Mouse (Mus musculus) midbrain, embryonic 14.5 days (tissue): ENCODE results near the gene Pde4d. TPM values are rescaled to one million over a fixed set of nuclear protein-coding genes. Genes with fewer than 3 reads are reported as not detected.
A peak's percentile ranks its signal among the peaks of the same experiment; 100 is the strongest.

ENCODE experiments used
- ATAC-seq: fragments of 200-750 bp; cut with Nextera tagmentation; 2 replicates; pipeline ENCODE4 v1.8.0; 2017; ENCODE audit warnings: moderate number of reproducible peaks, moderate library complexity; ENCODE audit not compliant: low FRiP score, low TSS enrichment
- DNase-seq: peaks from one replicate; pipeline ENCODE4 v3.0.0-alpha.2; 2015
- H3K27ac ChIP-seq: fragments of 300-500 bp; sonication (generic); replicated peaks from 2 replicates; pipeline ENCODE4 v1.5.1; 2014; ENCODE audit warnings: mild to moderate bottlenecking, low read depth, low read length, moderate library complexity
- H3K27me3 ChIP-seq: fragments of 300-500 bp; sonication (generic); 2 replicates; pipeline ENCODE4 v1.6.1; 2014; ENCODE audit warnings: low read length, control low read depth, mixed read lengths; ENCODE audit not compliant: control insufficient read depth, insufficient read depth
- H3K36me3 ChIP-seq: fragments of 300-500 bp; sonication (generic); 2 replicates; pipeline ENCODE4 v1.6.1; 2014; ENCODE audit warnings: low read length, control low read depth; ENCODE audit not compliant: control insufficient read depth, insufficient read depth
- H3K4me1 ChIP-seq: fragments of 300-500 bp; sonication (generic); 2 replicates; pipeline ENCODE4 v1.6.1; 2014; ENCODE audit warnings: mild to moderate bottlenecking, antibody characterized with exemption, low read length, control low read depth; ENCODE audit not compliant: control insufficient read depth, insufficient read depth
- H3K4me2 ChIP-seq: fragments of 300-500 bp; sonication (generic); 2 replicates; pipeline ENCODE4 v1.6.1; 2014; ENCODE audit warnings: mild to moderate bottlenecking, low read length, moderate library complexity
- H3K4me3 ChIP-seq: fragments of 300-500 bp; sonication (generic); replicated peaks from 2 replicates; pipeline ENCODE4 v1.5.1; 2014; ENCODE audit warnings: low read depth, low read length
- H3K9ac ChIP-seq: fragments of 300-500 bp; sonication (generic); replicated peaks from 2 replicates; pipeline ENCODE4 v1.6.1; 2014; ENCODE audit warnings: mild to moderate bottlenecking, low read length, moderate library complexity
- H3K9me3 ChIP-seq: fragments of 300-500 bp; sonication (generic); 2 replicates; pipeline ENCODE4 v1.6.1; 2016; ENCODE audit warnings: low read length, control low read depth, mixed read lengths; ENCODE audit not compliant: control insufficient read depth
- WGBS: fragments of 180-500 bp; shearing (Covaris S2); extraction: QIAGEN DNeasy Blood & Tissue Kit; methylation state at CpG from one replicate; pipeline ENCODE4 v1.1.7; 2014; 5-methylcytosine and 5-hydroxymethylcytosine counted together
- polyA plus RNA-seq: library from polyadenylated mRNA; unstranded; fragments of >200 nt; fragmentation: Nextera tagmentation; extraction: Ambion mirVana; gene quantifications from 2 replicates; pipeline ENCODE4 v1.2.1, GENCODE M21; 2014

The Pde4d gene
- polyA plus RNA-seq, 1 experiment from 2014 or later, result 27.1 TPM

DNA sequence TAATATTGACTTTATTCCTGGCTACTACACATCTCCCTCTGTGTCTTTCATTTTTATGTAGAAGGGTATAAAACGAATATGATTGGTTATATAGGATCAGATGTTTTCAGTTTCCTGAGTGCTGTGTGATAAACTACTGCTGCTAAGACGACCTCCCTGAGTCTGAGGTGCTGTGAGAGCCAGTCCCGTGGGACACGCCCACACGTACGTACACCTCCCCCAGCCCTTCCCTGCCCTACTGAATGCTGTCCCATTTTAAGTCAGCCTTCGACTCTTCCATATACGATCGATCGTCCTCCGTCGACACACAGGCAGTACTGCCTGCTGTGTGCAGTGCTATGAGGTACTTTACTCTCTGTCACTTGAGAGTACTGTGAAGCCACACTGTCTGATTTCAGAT lies 1473.0 kb downstream of the Pde4d start:
- Histone ChIP-seq H3K9ac (no peak overlapping the region), H3K4me3 (no peak overlapping the region), H3K4me1 (peaks cover 10% of the 10 kb centered on the region; the same call in 1 of the 2 replicates), H3K27me3 (no peaks in the 10 kb centered on the region), H3K9me3 (no peaks in the 10 kb centered on the region), H3K4me2 (no peak overlapping the region), H3K36me3 (no peaks in the 10 kb centered on the region), H3K27ac (no peak overlapping the region)
- ATAC-seq (no peak), DNase-seq (no peak)
- WGBS, result 80% methylated on average over 12 of the region's 12 CpGs

DNA sequence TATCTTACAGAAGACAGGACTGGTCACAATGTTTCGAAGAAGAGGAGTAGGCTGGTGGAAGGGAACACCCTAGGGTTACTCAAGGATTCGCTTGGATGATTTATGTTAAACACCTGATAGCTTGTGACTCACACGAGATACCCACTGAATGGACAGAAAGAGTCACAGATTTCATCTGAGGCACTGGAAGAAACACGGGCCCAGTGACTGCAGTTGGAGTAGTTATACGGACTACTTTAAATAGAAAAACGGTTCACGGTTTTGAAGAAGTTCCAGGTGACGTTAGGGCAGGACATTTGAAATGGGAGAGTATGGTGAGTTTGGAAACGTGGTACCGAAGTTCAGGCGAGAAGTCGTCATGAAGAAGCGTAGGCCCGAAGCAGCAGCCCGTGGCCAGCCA lies 1475.0 kb downstream of the Pde4d start:
- no peak overlapping the region for H3K4me2 ChIP-seq
- H3K27me3 ChIP-seq, result no peaks in the 10 kb centered on the region
- H3K36me3 ChIP-seq, result no peaks in the 10 kb centered on the region
- H3K9ac ChIP-seq, result no peak overlapping the region
- DNase-seq (no peak), ATAC-seq (no peak)
- WGBS, result 94% methylated on average over 15 of the region's 15 CpGs
- H3K4me1 ChIP-seq, result peaks cover 11% of the 10 kb centered on the region
- no peak overlapping the region for H3K4me3 ChIP-seq
- H3K9me3 ChIP-seq, result no peaks in the 10 kb centered on the region
- no peak overlapping the region for H3K27ac ChIP-seq

DNA sequence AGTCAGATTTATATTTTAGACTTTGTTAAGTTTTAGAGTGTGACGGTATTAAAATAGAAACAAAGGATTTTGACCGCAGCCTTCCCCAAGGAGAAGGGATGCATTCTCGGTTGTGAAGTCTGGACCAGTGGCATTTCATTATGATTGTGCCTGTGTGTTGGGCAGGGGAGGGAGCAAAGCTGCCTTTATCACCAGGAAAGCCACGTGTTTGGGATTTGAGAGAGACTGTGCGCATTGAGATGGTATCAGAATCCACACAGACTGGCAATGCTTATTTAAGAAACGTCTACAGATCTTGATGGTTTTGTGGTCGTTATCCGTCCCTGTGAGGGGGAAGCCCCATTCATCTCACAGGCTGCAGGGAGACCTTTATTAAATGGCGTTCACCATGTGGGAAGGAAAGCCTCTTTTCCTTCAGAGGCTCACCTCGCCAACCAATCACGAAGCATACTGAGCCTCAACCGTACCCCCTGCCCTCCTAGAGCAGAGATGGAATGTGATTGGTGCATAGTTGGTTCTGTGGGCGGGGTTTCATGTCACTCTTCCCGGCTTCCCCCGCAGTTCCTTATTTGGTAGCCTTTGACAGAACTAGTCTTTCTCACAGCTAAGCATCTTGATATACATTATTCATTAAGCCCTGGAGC lies 1476.7 kb downstream of the Pde4d start:
- no peaks in the 10 kb centered on the region for H3K27me3 ChIP-seq
- peak overlapping the region; percentile 76 for H3K27ac ChIP-seq
- no peaks in the 10 kb centered on the region for H3K36me3 ChIP-seq
- peak; percentile 95 for DNase-seq
- ATAC-seq, result peak; percentile 97
- WGBS, result 10% methylated on average over 15 of the region's 15 CpGs
- H3K4me2 ChIP-seq, result peak overlapping the region; percentile 56
- H3K9me3 ChIP-seq, result no peaks in the 10 kb centered on the region
- peaks cover 15% of the 10 kb centered on the region for H3K4me1 ChIP-seq
- peak overlapping the region; percentile 36 for H3K4me3 ChIP-seq
- H3K9ac ChIP-seq, result no peak overlapping the region; the same call in 1 of the 2 replicates

- DNase-seq, result peak; percentile 68
- peak overlapping the region; percentile 73 for H3K27ac ChIP-seq
- peak overlapping the region; percentile 36 for H3K4me3 ChIP-seq
These were observed 1478.0 kb downstream of the Pde4d start for GRCm38 (mm10) chr13:109927782-109928181.

DNA sequence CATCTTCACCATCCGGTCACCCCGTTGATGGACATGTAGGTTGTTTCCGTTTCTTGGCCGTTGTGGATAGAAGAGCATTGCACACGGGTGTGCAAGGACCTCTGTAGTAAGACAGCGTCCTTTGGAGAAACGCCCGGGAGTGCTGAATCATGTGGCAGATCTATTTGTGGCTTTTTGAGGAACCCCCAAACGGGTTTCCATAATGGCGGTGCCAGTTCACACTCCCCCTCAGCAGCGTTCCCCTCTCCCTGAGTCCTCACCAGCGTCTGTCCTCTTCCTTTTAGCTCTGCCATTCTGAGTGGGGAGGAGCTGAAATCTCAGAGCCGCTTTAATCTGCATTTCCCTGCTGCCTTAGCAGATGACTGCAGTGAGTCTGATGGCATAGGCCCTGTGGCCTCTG lies 1482.9 kb downstream of the Pde4d start:
- Histone ChIP-seq H3K4me3 (no peak overlapping the region), H3K27ac (no peak overlapping the region), H3K27me3 (no peaks in the 10 kb centered on the region), H3K9ac (no peak overlapping the region), H3K4me2 (no peak overlapping the region), H3K9me3 (no peaks in the 10 kb centered on the region), H3K36me3 (peaks cover 16% of the 10 kb centered on the region), H3K4me1 (peaks cover 6% of the 10 kb centered on the region)
- DNase-seq (no peak), ATAC-seq (no peak)
- 96% methylated on average over 13 of the region's 13 CpGs for WGBS

More at GRCm38 (mm10) chr13:109927782-109928181, 1478.0 kb downstream of the Pde4d start:
- peaks cover 15% of the 10 kb centered on the region for H3K4me1 ChIP-seq
- peak overlapping the region; percentile 54; the same call in 1 of the 2 replicates for H3K9ac ChIP-seq
- no peaks in the 10 kb centered on the region for H3K27me3 ChIP-seq
- H3K4me2 ChIP-seq, result peak overlapping the region; percentile 56
- WGBS, result 53% methylated on average over 2 of the region's 2 CpGs
- H3K36me3 ChIP-seq, result no peaks in the 10 kb centered on the region
- H3K9me3 ChIP-seq, result no peaks in the 10 kb centered on the region
- ATAC-seq, result no peak

- no peak overlapping the region for H3K4me3 ChIP-seq
- H3K4me2 ChIP-seq, result no peak overlapping the region
- H3K4me1 ChIP-seq, result peaks cover 4% of the 10 kb centered on the region
- H3K36me3 ChIP-seq, result peaks cover 25% of the 10 kb centered on the region
- no peak for DNase-seq
- ATAC-seq, result no peak
- no peak overlapping the region for H3K27ac ChIP-seq
- WGBS, result 92% methylated on average over 7 of the region's 7 CpGs
- no peaks in the 10 kb centered on the region for H3K9me3 ChIP-seq
- H3K27me3 ChIP-seq, result no peaks in the 10 kb centered on the region
- no peak overlapping the region for H3K9ac ChIP-seq
These were observed 1483.8 kb downstream of the Pde4d start for GRCm38 (mm10) chr13:109933554-109933953.

DNA sequence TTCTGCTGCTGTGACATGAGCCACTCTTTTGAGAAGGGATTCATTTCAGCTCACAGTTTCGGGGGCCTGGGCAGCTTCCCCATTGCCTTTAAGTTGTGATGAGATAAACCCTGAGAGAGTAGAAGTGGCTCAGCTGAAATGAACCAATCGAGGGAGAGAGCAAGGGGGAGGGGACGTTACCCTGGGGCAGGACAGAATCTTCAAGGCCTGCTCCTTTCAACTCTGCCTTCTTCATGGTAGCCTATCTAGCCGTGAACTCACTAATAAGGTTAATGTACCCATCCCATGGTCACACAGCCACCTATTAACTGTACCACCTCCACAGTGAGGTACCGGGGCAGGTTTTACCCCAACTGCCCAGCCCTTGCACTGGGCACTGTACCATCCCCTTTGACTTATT lies 1487.1 kb downstream of the Pde4d start:
- peaks cover 49% of the 10 kb centered on the region for H3K36me3 ChIP-seq
- 93% methylated on average over 5 of the region's 5 CpGs for WGBS

GRCm38 (mm10) chr13:109944822-109945551 lies 1495.2 kb downstream of the Pde4d start:
- no peak overlapping the region for H3K27ac ChIP-seq
- H3K4me2 ChIP-seq, result no peak overlapping the region
- no peak overlapping the region for H3K4me3 ChIP-seq
- no peaks in the 10 kb centered on the region for H3K9me3 ChIP-seq
- H3K9ac ChIP-seq, result no peak overlapping the region
- WGBS, result 85% methylated on average over 7 of the region's 7 CpGs
- ATAC-seq (no peak), DNase-seq (no peak)
- H3K27me3 ChIP-seq, result no peaks in the 10 kb centered on the region
- H3K4me1 ChIP-seq, result no peaks in the 10 kb centered on the region
- peaks cover 51% of the 10 kb centered on the region for H3K36me3 ChIP-seq

More for the DNA sequence above, 1487.1 kb downstream of the Pde4d start:
- no peak overlapping the region for H3K9ac ChIP-seq
- no peaks in the 10 kb centered on the region for H3K9me3 ChIP-seq
- H3K27me3 ChIP-seq, result no peaks in the 10 kb centered on the region
- no peak overlapping the region for H3K4me2 ChIP-seq
- ATAC-seq (no peak), DNase-seq (no peak)
- H3K27ac ChIP-seq, result no peak overlapping the region
- H3K4me3 ChIP-seq, result no peak overlapping the region
- no peaks in the 10 kb centered on the region for H3K4me1 ChIP-seq

GRCm38 (mm10) chr13:109951466-109951865 lies 1501.7 kb downstream of the Pde4d start:
- H3K4me1 ChIP-seq, result no peaks in the 10 kb centered on the region
- H3K27ac ChIP-seq, result no peak overlapping the region

More at GRCm38 (mm10) chr13:109951466-109951865, 1501.7 kb downstream of the Pde4d start:
- Histone ChIP-seq H3K9me3 (no peaks in the 10 kb centered on the region), H3K4me2 (no peak overlapping the region), H3K9ac (no peak overlapping the region), H3K4me3 (no peak overlapping the region), H3K27me3 (no peaks in the 10 kb centered on the region), H3K36me3 (peaks cover 77% of the 10 kb centered on the region)
- DNase-seq, result no peak
- no peak for ATAC-seq
- 71% methylated on average over 14 of the region's 14 CpGs for WGBS
